Mouse (Mus musculus) myocyte (in vitro differentiated cells): Measurements from ENCODE around the gene Spag5.

Source experiments
- CEBPB ChIP-seq: IDR thresholded peaks from 2 replicates; pipeline ENCODE4 v1.6.1; 2011; ENCODE audit warnings: mild to moderate bottlenecking, moderate library complexity; ENCODE audit not compliant: poor library complexity, insufficient read depth, severe bottlenecking
- E2F4 ChIP-seq: IDR thresholded peaks from one replicate; pipeline ENCODE4 v1.6.1; 2011; ENCODE audit warnings: mild to moderate bottlenecking, control low read depth, moderate library complexity; ENCODE audit not compliant: insufficient read depth
- MYOD1 ChIP-seq, 3 experiments: IDR thresholded peaks; one replicate each; pipeline ENCODE4 v1.6.1; 2011; ENCODE audit warnings: control low read depth in 2 of 3, low read depth in 2 of 3, mild to moderate bottlenecking in 2 of 3, moderate library complexity in 1 of 3; ENCODE audit not compliant: insufficient read length in 2 of 3, control insufficient read depth in 1 of 3
- POLR2A ChIP-seq: IDR thresholded peaks from one replicate; pipeline ENCODE4 v1.6.1; 2011; ENCODE audit warnings: low read depth, mild to moderate bottlenecking, control low read depth, moderate library complexity; ENCODE audit not compliant: insufficient read length
- TCF12 ChIP-seq: IDR thresholded peaks from one replicate; pipeline ENCODE4 v1.6.1; 2011; ENCODE audit warnings: mild to moderate bottlenecking, control low read depth; ENCODE audit not compliant: poor library complexity, insufficient read depth, severe bottlenecking
- USF1 ChIP-seq: IDR thresholded peaks from one replicate; pipeline ENCODE4 v1.6.1; 2011; ENCODE audit warnings: low read depth, mild to moderate bottlenecking, control low read depth, moderate library complexity

GRCm38 (mm10) chr11:78360125-78360788 lies 58.9 kb downstream of the Spag5 start:
- TF ChIP-seq POLR2A (no peak), USF1 (no peak), E2F4 (no peak), TCF12 (no peak), CEBPB (no peak), MYOD1 (IDR thresholded peaks at IDR 0.05; ENCODE audit: control insufficient read depth in 1 of 3, insufficient read length in 2 of 3, low read depth in 2 of 3) (no peak)
